ENCODE assay signal across 8 mouse cellular contexts in the genomic region with DNA sequence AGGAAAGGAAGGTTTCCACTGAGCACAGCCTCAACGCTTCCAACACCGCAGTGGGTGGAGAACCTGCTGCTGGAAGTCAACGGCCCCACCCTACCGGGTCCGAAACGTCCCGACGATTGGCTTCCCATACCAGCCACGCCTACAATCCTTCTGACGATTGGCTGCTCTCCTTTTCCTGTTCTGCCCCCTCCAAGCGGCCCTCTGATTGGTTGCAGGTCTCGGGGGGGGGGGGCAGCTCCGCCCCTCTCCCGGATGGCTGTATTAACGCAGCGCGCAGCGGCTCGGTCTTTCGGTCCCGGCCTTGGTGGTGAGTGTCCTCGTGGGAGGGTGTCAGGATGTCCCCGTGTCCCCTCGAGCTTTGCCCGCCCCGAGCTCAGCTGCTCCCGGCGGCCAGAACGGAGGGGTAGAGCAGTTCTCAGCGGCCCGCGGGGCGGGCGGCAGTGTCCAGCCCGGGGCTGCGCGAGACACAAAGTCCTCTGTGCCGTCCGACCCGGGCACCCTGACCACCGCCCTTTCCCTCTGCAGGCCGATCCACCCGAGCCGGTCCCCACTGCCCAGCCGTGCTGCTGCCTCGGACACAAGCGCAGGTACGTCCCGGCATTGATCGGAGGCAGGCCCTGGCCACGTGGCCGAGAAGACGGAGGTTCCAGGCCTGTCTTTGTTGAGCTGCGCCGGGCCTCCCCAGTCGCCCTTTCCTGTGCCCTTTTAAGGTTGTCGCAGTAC. TPM values are rescaled to one million over a fixed set of nuclear protein-coding genes. Genes with fewer than 3 reads are reported as not detected.
DNase-seq lines count a peak whose midpoint lies in the region; ATAC-seq and TF ChIP-seq lines count a peak whose summit lies in the region.

No protein-coding gene starts in this region.

- H3K27ac ChIP-seq in cortical plate, adult 2 months (ENCODE audit: insufficient read depth, low read length), result peak overlapping the region; percentile 14; the same call in 1 of the 2 replicates

- ATAC-seq in activated CD4-positive, CD25-positive, alpha-beta regulatory T cell, adult 4 months, result peak; percentile 99

- peak overlapping the region; percentile 60 for H3K4me3 ChIP-seq in cortical plate, adult 2 months (ENCODE audit: insufficient read depth, low read length)
- H3K4me3 ChIP-seq in megakaryocyte, embryonic 14.5 days (replicated peaks), result peak overlapping the region; percentile 95

- DNase-seq in gastrocnemius, adult 8-10 months (ENCODE audit: low spot score in 2 of 2), result peak; percentile 88 to 92
- DNase-seq in hindlimb bud, embryonic 11.5 days (ENCODE audit: extremely low spot score, low read depth, low spot score), result peak; percentile 86
- peak; percentile 80 to 97 for DNase-seq in left cerebral cortex, adult 8-10 months (ENCODE audit: low spot score in 2 of 2)
- peak; percentile 96 to 98 for DNase-seq in right cerebral cortex, postnatal 10 days (ENCODE audit: low spot score in 2 of 2)
- peak; percentile 71 for DNase-seq in urinary bladder, postnatal 25 days (ENCODE audit: low spot score)

- no peaks in the 10 kb centered on the region for H3K4me1 ChIP-seq in cortical plate, adult 2 months (ENCODE audit: control insufficient read depth, insufficient read depth, low read length)
- H3K4me1 ChIP-seq in megakaryocyte, embryonic 14.5 days, result peaks cover 42% of the 10 kb centered on the region

- peaks cover 4% of the 10 kb centered on the region for H3K9me3 ChIP-seq in megakaryocyte, embryonic 14.5 days

- H3K27me3 ChIP-seq in megakaryocyte, embryonic 14.5 days (replicated peaks), result no peaks in the 10 kb centered on the region

- peaks cover 36% of the 10 kb centered on the region for H3K36me3 ChIP-seq in megakaryocyte, embryonic 14.5 days (replicated peaks; ENCODE audit: low read length)

- TF ChIP-seq POLR2A in cortical plate, adult 2 months (IDR thresholded peaks at IDR 0.05; ENCODE audit: extremely low read depth, insufficient read depth, low read length), result peak; percentile 92

- TF ChIP-seq CTCF in cortical plate, adult 2 months (IDR thresholded peaks at IDR 0.05; ENCODE audit: extremely low read depth, insufficient read depth, low read length), result no peak

RNA-seq across cellular contexts. Expression of a gene that starts 24.8 kb away (rescaled TPM):
- polyA plus RNA-seq in activated CD4-positive, CD25-positive, alpha-beta regulatory T cell, adult 4 months (2017; shearing (Covaris generic)), result 10 to 100 TPM in 1 of 2 experiments, 1 to 10 TPM in 1; 8.4 to 10.6 TPM
- polyA plus RNA-seq in cortical plate, adult 2 months (2012; rRNA removed), result 49.3 and 51.5 TPM in 2 replicates
- total RNA-seq in gastrocnemius, adult 8-10 months (2022), result 10 to 100 TPM; 10.0 to 20.5 (median 14.1) TPM
- 100 to 1,000 TPM; 126 to 154 (median 139) TPM for total RNA-seq in left cerebral cortex, adult 8-10 months (2022)
- 0.36 and 1.5 TPM in 2 replicates for polyA plus RNA-seq in megakaryocyte, embryonic 14.5 days (2012; ENCODE audit: insufficient read depth, low replicate concordance)

Comparison
In these comparisons a context has a peak if more than half of its experiments do, and no peak if none do; other contexts are left out.
1. Peak in every context shown above with its lines: DNase-seq, ATAC-seq, H3K4me3 ChIP-seq and H3K27ac ChIP-seq.